Mouse (Mus musculus) spleen, postnatal 4 days (tissue): ENCODE results near the gene 4930415O20Rik.
A peak's percentile ranks its signal among the peaks of the same experiment; 100 is the strongest.

Experiments
- DNase-seq, 2 experiments: peaks; one replicate each; pipeline ENCODE4 v3.0.0; 2022; ENCODE audit warnings: low spot score in 2 of 2

4930415O20Rik gene

GRCm38 (mm10) chr15:98570873-98571538, at the start of gene 4930415O20Rik, which contains the start of gene Ccnt1:
TSS of gene 4930415O20Rik (plus strand) at chr15:98571004.
TSS of gene Ccnt1 (minus strand) at chr15:98570923.
- no peak for DNase-seq

GRCm38 (mm10) chr15:98521245-98521644, 49.6 kb upstream of the 4930415O20Rik start:
- DNase-seq, result no peak

- no peak for DNase-seq
These were observed 44.7 kb upstream of the 4930415O20Rik start for GRCm38 (mm10) chr15:98526057-98526456.

- no peak for DNase-seq
These were observed 43.6 kb upstream of the 4930415O20Rik start for GRCm38 (mm10) chr15:98527056-98527771.

GRCm38 (mm10) chr15:98528066-98528563, 42.7 kb upstream of the 4930415O20Rik start:
- DNase-seq, result no peak

GRCm38 (mm10) chr15:98532281-98532680, 38.5 kb upstream of the 4930415O20Rik start:
- no peak for DNase-seq

GRCm38 (mm10) chr15:98533035-98533531, 37.7 kb upstream of the 4930415O20Rik start:
- DNase-seq, result no peak

- DNase-seq, result peak; percentile 97 to 98
These were observed 36.8 kb upstream of the 4930415O20Rik start, which contains the start of gene Kansl2 for GRCm38 (mm10) chr15:98533881-98534627. TSS of gene Kansl2 (minus strand) at chr15:98534264.

GRCm38 (mm10) chr15:98535921-98536320, 34.9 kb upstream of the 4930415O20Rik start:
- DNase-seq, result no peak

- DNase-seq, result no peak
These were observed 33.8 kb upstream of the 4930415O20Rik start for GRCm38 (mm10) chr15:98536828-98537510.

- no peak for DNase-seq
These were observed 32.9 kb upstream of the 4930415O20Rik start for GRCm38 (mm10) chr15:98537923-98538322.

- no peak for DNase-seq
These were observed 29.7 kb upstream of the 4930415O20Rik start for GRCm38 (mm10) chr15:98541064-98541463.

- DNase-seq, result no peak
These were observed 27.5 kb upstream of the 4930415O20Rik start for GRCm38 (mm10) chr15:98543341-98543740.

GRCm38 (mm10) chr15:98545151-98545550, 25.7 kb upstream of the 4930415O20Rik start:
- DNase-seq, result no peak

- DNase-seq, result no peak
These were observed 24.0 kb upstream of the 4930415O20Rik start for GRCm38 (mm10) chr15:98546843-98547242.

GRCm38 (mm10) chr15:98552758-98553157, 18.0 kb upstream of the 4930415O20Rik start:
- DNase-seq, result no peak

GRCm38 (mm10) chr15:98555881-98556280, 14.9 kb upstream of the 4930415O20Rik start:
- no peak for DNase-seq

GRCm38 (mm10) chr15:98557186-98557585, 13.6 kb upstream of the 4930415O20Rik start:
- DNase-seq, result no peak

GRCm38 (mm10) chr15:98566973-98567277, 3.9 kb upstream of the 4930415O20Rik start:
- no peak for DNase-seq

- peak; percentile 98 for DNase-seq
These were observed 3.3 kb upstream of the 4930415O20Rik start for GRCm38 (mm10) chr15:98567278-98568134.
